Mouse (Mus musculus): ENCODE data around the gene AC124502.3.

DNA sequence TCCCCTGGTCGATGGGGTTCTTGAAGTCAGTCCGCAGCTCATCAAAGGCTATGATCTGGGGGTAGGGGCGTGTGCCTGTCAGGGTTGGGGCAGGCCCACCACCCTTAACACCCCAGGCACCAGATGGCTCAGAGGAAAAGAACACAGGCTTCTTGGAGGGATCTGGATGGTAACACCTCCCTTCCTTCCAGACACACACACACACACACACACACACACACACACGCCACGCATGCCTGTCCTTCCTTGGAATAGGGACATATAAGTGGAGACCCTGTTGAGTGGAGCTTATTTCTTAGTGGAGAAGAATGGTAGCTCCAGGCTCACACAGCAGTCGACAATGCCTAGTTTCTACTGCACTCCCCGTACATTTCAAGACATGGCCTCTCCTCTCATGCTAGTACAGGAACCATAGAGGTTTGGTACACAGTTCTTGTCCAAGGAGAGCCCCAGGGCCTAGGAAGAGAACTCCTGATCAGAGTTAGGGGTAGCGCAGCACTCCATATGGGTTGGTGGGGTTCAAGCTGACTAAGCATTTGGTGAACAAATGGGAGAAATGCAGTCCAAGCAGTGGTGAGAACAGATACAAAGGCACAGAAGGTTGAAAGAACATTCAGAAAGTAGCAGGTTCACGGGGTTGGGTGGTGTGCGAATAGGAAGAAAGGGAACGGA lies 56.2 kb downstream of the AC124502.3 start:
- TF ChIP-seq POLR2A (IDR thresholded peaks at IDR 0.05; ENCODE audit: borderline replicate concordance, low read depth, low read length): no peak
- TF ChIP-seq CTCF (IDR thresholded peaks at IDR 0.05; ENCODE audit: low read depth, low read length): no peak
